14 mouse cellular contexts compared by ENCODE assay signal in the genomic region with DNA sequence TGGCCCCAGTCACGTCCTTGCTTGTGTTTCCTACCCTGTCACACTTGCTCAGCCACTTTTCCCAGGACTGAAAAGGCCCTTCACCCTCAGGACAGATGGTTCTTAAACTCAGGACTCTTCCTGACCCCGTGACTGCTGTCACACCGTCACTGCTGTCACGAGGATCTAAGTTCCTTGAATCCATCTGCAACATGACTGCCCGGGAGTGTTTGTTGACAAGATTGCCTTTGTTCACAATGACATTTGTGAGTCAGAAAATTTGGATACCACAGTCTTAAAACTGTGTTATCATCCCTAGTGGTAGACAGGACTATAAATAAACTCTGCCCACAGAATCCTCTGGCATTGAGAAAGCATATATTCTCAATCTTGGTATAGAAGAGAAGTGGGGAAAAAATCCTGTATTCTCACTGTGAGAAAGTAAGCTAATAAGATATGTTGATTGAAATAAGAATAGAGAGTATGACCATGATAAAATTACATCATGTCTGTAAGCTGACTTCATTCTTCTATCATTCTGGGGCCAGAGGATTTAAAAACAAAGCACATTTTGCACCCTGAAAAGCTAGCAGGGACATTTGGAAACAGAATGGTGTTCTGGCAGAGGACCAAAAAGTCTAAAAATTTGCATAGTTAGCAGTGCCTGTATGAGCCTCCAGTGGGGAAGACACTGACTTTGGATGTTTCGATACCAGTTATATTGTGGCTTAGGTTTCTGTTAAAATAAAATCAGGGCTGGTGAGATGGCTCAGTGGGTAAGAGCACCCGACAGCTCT.
A peak's percentile ranks its signal among the peaks of the same experiment; 100 is the strongest.
DNase-seq lines count a peak whose midpoint lies in the region; ATAC-seq and TF ChIP-seq lines count a peak whose summit lies in the region.
"Had no signal": no experiment of that assay in that cellular context is flagged by ENCODE, and none has a peak within 500 bp of the region (broad histone marks: within the 10 kb centered on the region; RNA-seq: fewer than 3 reads in every experiment).

No protein-coding gene starts in this region.

- H3K4me2 ChIP-seq in forebrain, embryonic 15.5 days (replicated peaks), result no peak overlapping the region
- H3K4me2 ChIP-seq in forebrain, embryonic 12.5 days, result no peak overlapping the region
- no peak overlapping the region for H3K4me2 ChIP-seq in lung, embryonic 14.5 days
- H3K4me2 ChIP-seq in embryonic facial prominence, embryonic 15.5 days (replicated peaks), result no peak overlapping the region
- H3K4me2 ChIP-seq in stomach, embryonic 16.5 days (ENCODE audit: low read depth, low read length), result no peak overlapping the region
- H3K4me2 ChIP-seq in liver, embryonic 11.5 days, result no peak overlapping the region
- H3K4me2 ChIP-seq: liver, embryonic 13.5 days had no signal

- no peak for TF ChIP-seq CTCF in lung, embryonic 14.5 days (IDR thresholded peaks at IDR 0.05; ENCODE audit: low read depth)

- H3K27ac ChIP-seq in forebrain, embryonic 15.5 days (replicated peaks), result peak overlapping the region; percentile 55
- no peak overlapping the region for H3K27ac ChIP-seq in forebrain, embryonic 12.5 days
- no peak overlapping the region for H3K27ac ChIP-seq in lung, embryonic 14.5 days (ENCODE audit: low read depth)
- peak overlapping the region; percentile 63; the same call in 1 of the 2 replicates for H3K27ac ChIP-seq in embryonic facial prominence, embryonic 15.5 days (replicated peaks)
- H3K27ac ChIP-seq in stomach, embryonic 16.5 days (ENCODE audit: low read length), result 0 out of 2 replicates have a peak overlapping the region, but pooled peaks have one; percentile 26
- H3K27ac ChIP-seq in liver, embryonic 11.5 days (ENCODE audit: low read depth, low read length), result no peak overlapping the region
- H3K27ac ChIP-seq: liver, embryonic 13.5 days had no signal

- WGBS in forebrain, embryonic 15.5 days, result 54% methylated on average over 7 of the region's 7 CpGs
- 74% methylated on average over 7 of the region's 7 CpGs for WGBS in forebrain, embryonic 12.5 days
- WGBS in lung, embryonic 14.5 days, result 33% methylated on average over 7 of the region's 7 CpGs
- 47% methylated on average over 7 of the region's 7 CpGs for WGBS in embryonic facial prominence, embryonic 15.5 days
- WGBS in stomach, embryonic 16.5 days, result 47% methylated on average over 7 of the region's 7 CpGs
- 71% methylated on average over 7 of the region's 7 CpGs for WGBS in liver, embryonic 11.5 days

- no peak overlapping the region for H3K4me3 ChIP-seq in forebrain, embryonic 15.5 days
- no peak overlapping the region for H3K4me3 ChIP-seq in forebrain, embryonic 12.5 days (replicated peaks)
- no peak overlapping the region for H3K4me3 ChIP-seq in lung, embryonic 14.5 days (ENCODE audit: low read depth, low read length)
- no peak overlapping the region for H3K4me3 ChIP-seq in embryonic facial prominence, embryonic 15.5 days (replicated peaks)
- no peak overlapping the region for H3K4me3 ChIP-seq in stomach, embryonic 16.5 days (replicated peaks; ENCODE audit: low read length)
- no peak overlapping the region for H3K4me3 ChIP-seq in liver, embryonic 11.5 days (ENCODE audit: low read depth, low read length)
- H3K4me3 ChIP-seq: liver, embryonic 13.5 days had no signal

- no peaks in the 10 kb centered on the region for H3K36me3 ChIP-seq in forebrain, embryonic 15.5 days
- H3K36me3 ChIP-seq in forebrain, embryonic 12.5 days (replicated peaks), result no peaks in the 10 kb centered on the region
- H3K36me3 ChIP-seq in lung, embryonic 14.5 days (ENCODE audit: insufficient read depth), result no peaks in the 10 kb centered on the region
- no peaks in the 10 kb centered on the region for H3K36me3 ChIP-seq in embryonic facial prominence, embryonic 15.5 days
- H3K36me3 ChIP-seq in stomach, embryonic 16.5 days (ENCODE audit: control insufficient read depth, insufficient read depth, low read length), result no peaks in the 10 kb centered on the region
- no peaks in the 10 kb centered on the region for H3K36me3 ChIP-seq in liver, embryonic 11.5 days (ENCODE audit: control insufficient read depth, insufficient read depth, low read length)
- H3K36me3 ChIP-seq: G1E; liver, embryonic 13.5 days had no signal

- H3K9ac ChIP-seq in forebrain, embryonic 15.5 days (replicated peaks), result no peak overlapping the region
- no peak overlapping the region for H3K9ac ChIP-seq in forebrain, embryonic 12.5 days
- H3K9ac ChIP-seq in lung, embryonic 14.5 days, result no peak overlapping the region
- H3K9ac ChIP-seq in embryonic facial prominence, embryonic 15.5 days, result no peak overlapping the region
- no peak overlapping the region for H3K9ac ChIP-seq in stomach, embryonic 16.5 days (ENCODE audit: low read length)
- H3K9ac ChIP-seq in liver, embryonic 11.5 days (ENCODE audit: low read depth, low read length), result no peak overlapping the region
- H3K9ac ChIP-seq: liver, embryonic 13.5 days had no signal

- no peak for ATAC-seq in forebrain, embryonic 15.5 days (replicated peaks)
- ATAC-seq in forebrain, embryonic 12.5 days (ENCODE audit: low FRiP score), result no peak
- no peak for ATAC-seq in lung, embryonic 14.5 days (ENCODE audit: insufficient read depth)
- no peak for ATAC-seq in embryonic facial prominence, embryonic 15.5 days (ENCODE audit: insufficient number of reproducible peaks, low FRiP score, low TSS enrichment, low read depth)
- ATAC-seq in stomach, embryonic 16.5 days (ENCODE audit: insufficient read depth, low FRiP score), result no peak
- ATAC-seq in liver, embryonic 11.5 days (replicated peaks; ENCODE audit: low FRiP score), result no peak

- H3K27me3 ChIP-seq in forebrain, embryonic 15.5 days, result no peaks in the 10 kb centered on the region
- H3K27me3 ChIP-seq in forebrain, embryonic 12.5 days, result no peaks in the 10 kb centered on the region; the same call in 1 of the 2 replicates
- no peaks in the 10 kb centered on the region for H3K27me3 ChIP-seq in lung, embryonic 14.5 days (ENCODE audit: insufficient read depth, low read length)
- no peaks in the 10 kb centered on the region for H3K27me3 ChIP-seq in embryonic facial prominence, embryonic 15.5 days
- H3K27me3 ChIP-seq in stomach, embryonic 16.5 days (ENCODE audit: control insufficient read depth, insufficient read depth, low read length), result no peaks in the 10 kb centered on the region
- H3K27me3 ChIP-seq in liver, embryonic 11.5 days (replicated peaks; ENCODE audit: control insufficient read depth, insufficient read depth, low read length), result no peaks in the 10 kb centered on the region
- H3K27me3 ChIP-seq: liver, embryonic 13.5 days had no signal

- peaks cover 58% of the 10 kb centered on the region for H3K4me1 ChIP-seq in forebrain, embryonic 15.5 days
- peaks cover 23% of the 10 kb centered on the region for H3K4me1 ChIP-seq in forebrain, embryonic 12.5 days
- H3K4me1 ChIP-seq in lung, embryonic 14.5 days (ENCODE audit: insufficient read depth), result peaks cover 3% of the 10 kb centered on the region; the same call in 1 of the 2 replicates
- H3K4me1 ChIP-seq in embryonic facial prominence, embryonic 15.5 days, result peaks cover 27% of the 10 kb centered on the region
- H3K4me1 ChIP-seq in stomach, embryonic 16.5 days (ENCODE audit: control insufficient read depth, insufficient read depth, low read length), result peaks cover 13% of the 10 kb centered on the region; the same call in 1 of the 2 replicates
- H3K4me1 ChIP-seq in liver, embryonic 11.5 days (replicated peaks; ENCODE audit: control insufficient read depth, insufficient read depth, low read length), result no peaks in the 10 kb centered on the region
- H3K4me1 ChIP-seq: liver, embryonic 13.5 days had no signal

- H3K9me3 ChIP-seq in forebrain, embryonic 15.5 days, result no peaks in the 10 kb centered on the region
- H3K9me3 ChIP-seq in forebrain, embryonic 12.5 days, result no peaks in the 10 kb centered on the region
- H3K9me3 ChIP-seq in lung, embryonic 14.5 days (ENCODE audit: low read depth, low read length), result no peaks in the 10 kb centered on the region
- no peaks in the 10 kb centered on the region for H3K9me3 ChIP-seq in embryonic facial prominence, embryonic 15.5 days (replicated peaks)
- no peaks in the 10 kb centered on the region for H3K9me3 ChIP-seq in stomach, embryonic 16.5 days (replicated peaks; ENCODE audit: control insufficient read depth, low read length)
- H3K9me3 ChIP-seq in liver, embryonic 11.5 days (ENCODE audit: control insufficient read depth, low read length), result no peaks in the 10 kb centered on the region
- H3K9me3 ChIP-seq: G1E; liver, embryonic 13.5 days had no signal

- peak; percentile 74 for DNase-seq in lung, embryonic 14.5 days
- DNase-seq in lung, postnatal 25 days (ENCODE audit: low spot score), result no peak
- DNase-seq in urinary bladder, postnatal 4 days (ENCODE audit: low spot score in 2 of 2), result no peak
- no peak for DNase-seq in liver, embryonic 11.5 days (ENCODE audit: low spot score)
- DNase-seq: B cell, adult 2 months; cerebellum, adult 2 months; gastrocnemius, postnatal 25 days; kidney, adult 11 months; liver, embryonic 13.5 days had no signal

Comparison
In these comparisons a context has a peak if more than half of its experiments do, and no peak if none do; other contexts are left out.
1. H3K27ac ChIP-seq: peak in forebrain, embryonic 15.5 days (single experiment), embryonic facial prominence, embryonic 15.5 days (single experiment) and stomach, embryonic 16.5 days (single experiment); none in forebrain, embryonic 12.5 days (single experiment), lung, embryonic 14.5 days (single experiment) and liver, embryonic 11.5 days (single experiment).